Mouse (Mus musculus): ENCODE results near the gene Gm11733.

DNA sequence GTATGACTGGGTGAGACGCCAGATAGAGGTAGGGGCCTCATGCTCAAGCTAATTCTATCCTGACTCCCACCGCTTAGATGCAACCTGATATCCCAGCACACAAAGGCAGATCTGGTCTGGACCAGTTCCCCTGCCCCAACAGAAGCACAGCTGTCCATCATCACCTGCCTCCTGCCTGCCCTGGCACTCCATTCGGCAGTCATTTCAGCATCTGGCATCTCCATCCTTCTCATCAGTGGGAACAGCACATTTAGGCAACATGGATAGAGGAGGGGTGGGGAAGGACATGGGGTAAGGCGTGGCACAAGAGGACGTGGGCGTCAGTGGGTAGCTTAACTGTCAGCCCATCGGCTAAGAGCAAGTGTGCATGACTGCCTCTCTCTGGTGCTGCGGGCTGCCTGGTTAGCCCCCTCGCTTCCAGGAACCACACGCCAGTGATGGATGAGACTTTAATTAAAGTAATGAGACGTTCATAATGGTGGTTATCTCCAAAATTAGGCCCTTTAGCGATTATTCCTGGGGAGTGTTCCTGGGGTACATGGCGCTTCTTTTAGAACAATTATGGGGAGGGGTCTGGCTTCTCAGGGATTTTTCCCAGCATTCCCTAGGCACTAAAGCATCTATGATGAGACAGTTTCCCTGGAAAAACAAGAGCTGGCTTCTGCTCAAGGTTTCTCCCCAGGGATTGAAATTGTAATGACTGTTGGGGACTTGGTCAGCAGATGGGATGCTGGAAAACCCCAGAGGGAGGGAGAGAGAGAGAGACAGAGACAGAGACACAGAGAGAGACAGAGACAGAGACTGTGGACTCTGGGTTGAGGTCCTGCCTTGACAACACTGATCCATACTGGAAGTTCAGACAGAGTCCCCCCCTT, 38.0 kb downstream of the Gm11733 start:
- TF ChIP-seq TAL1 (IDR thresholded peaks at IDR 0.05; ENCODE audit: low read length) (no peak), GATA1 (IDR thresholded peaks at IDR 0.05; ENCODE audit: low read length) (no peak)

All from erythroblast, embryonic 14.5 days (primary cell).